30 mouse cellular contexts compared by ENCODE assay signal in the genomic region with DNA sequence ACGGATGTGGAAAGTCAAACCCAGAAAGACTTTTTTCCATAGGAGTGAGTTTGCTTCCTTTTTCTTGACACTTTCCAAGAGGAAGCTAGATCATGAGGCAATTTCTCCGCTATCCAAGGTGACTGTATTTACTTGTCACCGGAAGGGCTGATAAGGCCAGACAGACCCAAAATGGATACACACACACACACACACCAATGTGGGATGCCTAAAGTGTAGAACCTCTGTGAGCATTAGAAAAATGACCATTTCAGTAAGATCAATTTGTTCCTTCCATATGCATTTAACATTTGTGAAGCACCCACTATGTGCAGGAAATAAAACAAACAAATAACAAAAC. TPM values are rescaled to one million over a fixed set of nuclear protein-coding genes. Genes with fewer than 3 reads are reported as not detected.
DNase-seq lines count a peak whose midpoint lies in the region; ATAC-seq and TF ChIP-seq lines count a peak whose summit lies in the region.
"Had no signal": no experiment of that assay in that cellular context is flagged by ENCODE, and none has a peak within 500 bp of the region (broad histone marks: within the 10 kb centered on the region; RNA-seq: fewer than 3 reads in every experiment).

No protein-coding gene starts in this region.

- TF ChIP-seq CTCF in heart, adult 2 months (IDR thresholded peaks at IDR 0.05) = no peak
- no peak for TF ChIP-seq CTCF in MEL (IDR thresholded peaks at IDR 0.05 in 2 of 3, conservative IDR thresholded peaks at IDR 0.05 in 1 of 3; ENCODE audit: control insufficient read depth in 1 of 3, insufficient read depth in 1 of 3, low read depth in 2 of 3, low read length in 3 of 3, poor library complexity in 1 of 3, severe bottlenecking in 1 of 3)
- no peak for TF ChIP-seq CTCF in intestine, postnatal 0 days (IDR thresholded peaks at IDR 0.05; ENCODE audit: low read depth)
- no peak for TF ChIP-seq CTCF in left cerebral cortex, adult 2 months (IDR thresholded peaks at IDR 0.05)

- no peaks in the 10 kb centered on the region for H3K79me2 ChIP-seq in heart, adult 2 months (replicated peaks; ENCODE audit: control insufficient read depth, insufficient read depth, low read length)
- no peaks in the 10 kb centered on the region for H3K79me2 ChIP-seq in MEL (ENCODE audit: control insufficient read depth, insufficient read depth, low read length, poor library complexity)

- no peak for TF ChIP-seq EP300 in heart, adult 2 months (IDR thresholded peaks at IDR 0.05; ENCODE audit: insufficient read depth, low read depth, low read length)
- peak; percentile 49 to 51 for TF ChIP-seq EP300 in MEL (IDR thresholded peaks at IDR 0.05; ENCODE audit: low read depth in 1 of 2, low read length in 2 of 2)

- peak overlapping the region; percentile 68 for H3K4me2 ChIP-seq in heart, embryonic 16.5 days (ENCODE audit: low read depth, low read length)
- peak overlapping the region; percentile 41 for H3K4me2 ChIP-seq in intestine, postnatal 0 days (replicated peaks; ENCODE audit: low read depth)
- H3K4me2 ChIP-seq: midbrain, embryonic 15.5 days; neural tube, embryonic 15.5 days had no signal

- intact Hi-C loops in heart, adult 2 months (cut with DNase I) = no loop called here
- intact Hi-C loops in heart, postnatal 14 days (cut with DNase I) = no loop called here
- intact Hi-C loops in heart, postnatal 10 days (cut with DNase I) = no loop called here
- intact Hi-C loops in left cerebral cortex, adult 2 months (cut with DNase I) = no loop called here

- H3K27ac ChIP-seq in heart, adult 2 months = peak overlapping the region; percentile 89
- H3K27ac ChIP-seq in heart, embryonic 16.5 days (ENCODE audit: low read length) = peak overlapping the region; percentile 99
- H3K27ac ChIP-seq in MEL (ENCODE audit: control insufficient read depth, low read depth, low read length) = peak overlapping the region; percentile 50
- H3K27ac ChIP-seq in intestine, postnatal 0 days (ENCODE audit: low read depth, low read length) = no peak overlapping the region
- H3K27ac ChIP-seq in left cerebral cortex, adult 2 months = no peak overlapping the region
- H3K27ac ChIP-seq: forebrain, embryonic 10.5 days; liver, embryonic 14.5 days; midbrain, embryonic 15.5 days; neural tube, embryonic 15.5 days had no signal

- no peak for TF ChIP-seq RAD21 in MEL (IDR thresholded peaks at IDR 0.05; ENCODE audit: low read depth, low read length)

- H3K9ac ChIP-seq in heart, adult 2 months (ENCODE audit: low read depth, low read length) = peak overlapping the region; percentile 77
- H3K9ac ChIP-seq in heart, embryonic 16.5 days (ENCODE audit: low read length) = peak overlapping the region; percentile 91
- H3K9ac ChIP-seq in MEL (ENCODE audit: control insufficient read depth, low read depth, low read length, poor library complexity, severe bottlenecking) = no peak overlapping the region; the same call in 1 of the 2 replicates
- H3K9ac ChIP-seq in intestine, postnatal 0 days (ENCODE audit: low read depth, low read length) = no peak overlapping the region
- H3K9ac ChIP-seq: liver, embryonic 14.5 days; midbrain, embryonic 15.5 days; neural tube, embryonic 15.5 days had no signal

- H3K27me3 ChIP-seq in heart, adult 2 months (ENCODE audit: control insufficient read depth, insufficient read depth, low read length) = no peaks in the 10 kb centered on the region
- no peaks in the 10 kb centered on the region for H3K27me3 ChIP-seq in heart, embryonic 16.5 days (ENCODE audit: control insufficient read depth, insufficient read depth, low read length)
- H3K27me3 ChIP-seq in MEL (ENCODE audit: control insufficient read depth in 1 of 2, insufficient read depth in 2 of 2, low read length in 2 of 2) = no peaks in the 10 kb centered on the region
- H3K27me3 ChIP-seq in intestine, postnatal 0 days (replicated peaks; ENCODE audit: control insufficient read depth, insufficient read depth, low read length) = no peaks in the 10 kb centered on the region
- H3K27me3 ChIP-seq: midbrain, embryonic 15.5 days; neural tube, embryonic 15.5 days had no signal

- H3K9me3 ChIP-seq in heart, embryonic 16.5 days (replicated peaks; ENCODE audit: control insufficient read depth, low read length) = no peaks in the 10 kb centered on the region
- H3K9me3 ChIP-seq in MEL (replicated peaks; ENCODE audit: insufficient read depth, low read length) = no peaks in the 10 kb centered on the region
- H3K9me3 ChIP-seq in intestine, postnatal 0 days (ENCODE audit: control insufficient read depth) = no peaks in the 10 kb centered on the region
- H3K9me3 ChIP-seq: forebrain, embryonic 10.5 days; G1E; limb, embryonic 10.5 days; midbrain, embryonic 15.5 days; neural tube, embryonic 15.5 days had no signal

- H3K4me1 ChIP-seq in heart, adult 2 months (ENCODE audit: control insufficient read depth, insufficient read depth, low read length) = peaks cover 3% of the 10 kb centered on the region
- H3K4me1 ChIP-seq in heart, embryonic 16.5 days (ENCODE audit: control insufficient read depth, insufficient read depth, low read length) = peaks cover 27% of the 10 kb centered on the region
- H3K4me1 ChIP-seq in MEL (ENCODE audit: control insufficient read depth in 1 of 2, insufficient read depth in 2 of 2, low read length in 2 of 2) = peaks cover 33 to 42% of the 10 kb centered on the region in 2 experiments
- H3K4me1 ChIP-seq in intestine, postnatal 0 days (replicated peaks; ENCODE audit: control insufficient read depth, insufficient read depth, low read length) = no peaks in the 10 kb centered on the region
- H3K4me1 ChIP-seq: midbrain, embryonic 15.5 days; neural tube, embryonic 15.5 days had no signal

- DNase-seq in heart, adult 2 months = no peak
- no peak for DNase-seq in heart, postnatal 14 days
- no peak for DNase-seq in heart, postnatal 10 days
- DNase-seq in MEL (ENCODE audit: low read depth, low spot score) = peak; percentile 55
- DNase-seq in yolk sac, embryonic 10.5 days (ENCODE audit: low spot score) = no peak
- DNase-seq in left cerebral cortex, adult 2 months (ENCODE audit: extremely low spot score in 1 of 2, low spot score in 2 of 2) = no peak
- DNase-seq: cerebellum, adult 8-10 months; kidney, adult 2 months; kidney, postnatal 25 days; lung, postnatal 14 days; right cerebral cortex, postnatal 14 days; spleen, adult 18-20 months had no signal

- peak overlapping the region; percentile 56 for H3K4me3 ChIP-seq in heart, adult 2 months
- peak overlapping the region; percentile 77 for H3K4me3 ChIP-seq in heart, embryonic 16.5 days (ENCODE audit: low read length)
- H3K4me3 ChIP-seq in MEL (ENCODE audit: control insufficient read depth in 1 of 2, insufficient read depth in 1 of 2, low read depth in 2 of 2, low read length in 2 of 2) = no peak overlapping the region
- H3K4me3 ChIP-seq in intestine, postnatal 0 days (ENCODE audit: low read depth, low read length) = peak overlapping the region; percentile 29
- H3K4me3 ChIP-seq in left cerebral cortex, adult 2 months = no peak overlapping the region
- H3K4me3 ChIP-seq: forebrain, embryonic 10.5 days; limb, embryonic 10.5 days; midbrain, embryonic 15.5 days; neural tube, embryonic 15.5 days had no signal

- ATAC-seq in heart, embryonic 16.5 days (replicated peaks; ENCODE audit: extremely low read depth, insufficient read depth, low FRiP score) = no peak
- no peak for ATAC-seq in intestine, postnatal 0 days
- ATAC-seq: CD4-positive, CD25-positive, alpha-beta regulatory T cell, adult 4 months; hindbrain, embryonic 16.5 days; midbrain, embryonic 15.5 days had no signal

- WGBS in heart, adult 2 months = 13% methylated on average over 3 of the region's 3 CpGs
- WGBS in heart, embryonic 16.5 days = 9% methylated on average over 3 of the region's 3 CpGs
- 50% methylated on average over 3 of the region's 3 CpGs for WGBS in intestine, postnatal 0 days

- no peaks in the 10 kb centered on the region for H3K36me3 ChIP-seq in heart, adult 2 months (ENCODE audit: control insufficient read depth, insufficient read depth, low read length)
- H3K36me3 ChIP-seq in heart, embryonic 16.5 days (ENCODE audit: control insufficient read depth, insufficient read depth) = no peaks in the 10 kb centered on the region
- peaks cover 0 to 34% of the 10 kb centered on the region in 2 experiments; a peak in 2 of 4 replicates for H3K36me3 ChIP-seq in MEL (ENCODE audit: control insufficient read depth in 1 of 2, insufficient read depth in 2 of 2, low read length in 2 of 2)
- H3K36me3 ChIP-seq in intestine, postnatal 0 days (ENCODE audit: control insufficient read depth, insufficient read depth) = no peaks in the 10 kb centered on the region
- H3K36me3 ChIP-seq: forebrain, embryonic 10.5 days; limb, embryonic 10.5 days; midbrain, embryonic 15.5 days; neural tube, embryonic 15.5 days had no signal

- TF ChIP-seq POLR2A in heart, adult 2 months (IDR thresholded peaks at IDR 0.05; ENCODE audit: insufficient read depth, low read depth, low read length) = 0 out of 2 replicates have a peak, but pooled peaks have one; percentile 5
- TF ChIP-seq POLR2A in MEL (IDR thresholded peaks at IDR 0.05; ENCODE audit: control insufficient read depth in 1 of 2, insufficient read depth in 1 of 2, low read depth in 1 of 2, low read length in 2 of 2, poor library complexity in 1 of 2) = no peak

RNA-seq across cellular contexts. Expression of gene Popdc2, which starts 1.2 kb away (rescaled TPM):
- 100 to 1,000 TPM; 462 to 476 TPM for total RNA-seq in heart, adult 2 months (2021)
- 695 and 745 TPM in 2 replicates for polyA plus RNA-seq in heart, adult 2 months (2012; rRNA removed)
- 100 to 1,000 TPM; 542 to 580 TPM for total RNA-seq in heart, postnatal 14 days (2021)
- polyA plus RNA-seq in heart, embryonic 16.5 days (2015; fragmentation: Nextera tagmentation; extraction: Ambion mirVana) = 421 and 423 TPM in 2 replicates
- total RNA-seq in heart, postnatal 10 days (2021) = 100 to 1,000 TPM; 675 to 721 TPM
- total RNA-seq in MEL (2012; rRNA removed) = 15.2 and 17.5 TPM in 2 replicates
- polyA plus RNA-seq in MEL (2012; ENCODE audit: insufficient read depth in 1 of 2, insufficient read length in 2 of 2, low read depth in 1 of 2, low replicate concordance in 2 of 2, missing spikeins in 1 of 2) = 10 to 100 TPM in 1 of 2 experiments, not detected in 1; 45.4 TPM
- 16.6 and 16.9 TPM in 2 replicates for polyA plus RNA-seq in intestine, postnatal 0 days (2015; fragmentation: Nextera tagmentation; extraction: Ambion mirVana)
- total RNA-seq in left cerebral cortex, adult 2 months (2021) = 1 to 10 TPM in 1 of 2 experiments, under 1 TPM in 1; 0.51 to 1.5 TPM

RNA-seq across cellular contexts. Expression of gene Gm21987, which starts 16.4 kb away (rescaled TPM):
- total RNA-seq in heart, adult 2 months (2021) = not detected
- not detected in 2 replicates for polyA plus RNA-seq in heart, adult 2 months (2012; rRNA removed)
- total RNA-seq in heart, postnatal 14 days (2021) = 1 to 10 TPM in 1 of 2 experiments, not detected in 1; 1.2 TPM
- polyA plus RNA-seq in heart, embryonic 16.5 days (2015; fragmentation: Nextera tagmentation; extraction: Ambion mirVana) = 2.3 and 4.6 TPM in 2 replicates
- not detected for total RNA-seq in heart, postnatal 10 days (2021)
- total RNA-seq in MEL (2012; rRNA removed) = not detected in 2 replicates
- not detected for polyA plus RNA-seq in MEL (2012; ENCODE audit: insufficient read depth in 1 of 2, insufficient read length in 2 of 2, low read depth in 1 of 2, low replicate concordance in 2 of 2, missing spikeins in 1 of 2)
- 0.38 TPM in 1 of 2 replicates, not detected in the other for polyA plus RNA-seq in intestine, postnatal 0 days (2015; fragmentation: Nextera tagmentation; extraction: Ambion mirVana)
- not detected for total RNA-seq in left cerebral cortex, adult 2 months (2021)
- total RNA-seq: adrenal gland, adult 18-20 months; gastrocnemius, adult 18-20 months; hematopoietic stem cell, adult 5-6 weeks; left cerebral cortex, adult 18-20 months; megakaryocyte-erythroid progenitor cell, adult 5-6 weeks had no signal
- polyA plus RNA-seq: CD4-positive, CD25-positive, alpha-beta regulatory T cell, adult 4 months; forebrain, embryonic 10.5 days; hindbrain, embryonic 16.5 days; kidney, adult 2 months; limb, embryonic 10.5 days; liver, embryonic 14.5 days; midbrain, embryonic 15.5 days; neural tube, embryonic 15.5 days; stomach, embryonic 14.5 days; thymus, postnatal 0 days; urinary bladder, adult 2 months had no signal

RNA-seq across cellular contexts. Expression of gene Cox17, which starts 16.4 kb away (rescaled TPM):
- total RNA-seq in heart, adult 2 months (2021) = 100 to 1,000 TPM; 295 to 358 TPM
- polyA plus RNA-seq in heart, adult 2 months (2012; rRNA removed) = 190 and 221 TPM in 2 replicates
- total RNA-seq in heart, postnatal 14 days (2021) = 100 to 1,000 TPM; 227 to 256 TPM
- 256 and 261 TPM in 2 replicates for polyA plus RNA-seq in heart, embryonic 16.5 days (2015; fragmentation: Nextera tagmentation; extraction: Ambion mirVana)
- total RNA-seq in heart, postnatal 10 days (2021) = 100 to 1,000 TPM; 250 to 263 TPM
- 293 and 295 TPM in 2 replicates for total RNA-seq in MEL (2012; rRNA removed)
- polyA plus RNA-seq in MEL (2012; ENCODE audit: insufficient read depth in 1 of 2, insufficient read length in 2 of 2, low read depth in 1 of 2, low replicate concordance in 2 of 2, missing spikeins in 1 of 2) = 100 to 1,000 TPM in 1 of 2 experiments, not detected in 1; 269 TPM
- 557 and 587 TPM in 2 replicates for polyA plus RNA-seq in intestine, postnatal 0 days (2015; fragmentation: Nextera tagmentation; extraction: Ambion mirVana)
- 100 to 1,000 TPM; 131 to 133 TPM for total RNA-seq in left cerebral cortex, adult 2 months (2021)

RNA-seq across cellular contexts. Expression of gene Maats1, which starts 21.3 kb away (rescaled TPM):
- total RNA-seq in heart, adult 2 months (2021) = not detected
- polyA plus RNA-seq in heart, adult 2 months (2012; rRNA removed) = 0.20 TPM in 1 of 2 replicates, not detected in the other
- under 1 TPM; 0.10 TPM for total RNA-seq in heart, postnatal 14 days (2021)
- 0.12 and 0.50 TPM in 2 replicates for polyA plus RNA-seq in heart, embryonic 16.5 days (2015; fragmentation: Nextera tagmentation; extraction: Ambion mirVana)
- not detected for total RNA-seq in heart, postnatal 10 days (2021)
- total RNA-seq in MEL (2012; rRNA removed) = 0.10 TPM in 1 of 2 replicates, not detected in the other
- under 1 TPM in 1 of 2 experiments, not detected in 1; 0.03 TPM for polyA plus RNA-seq in MEL (2012; ENCODE audit: insufficient read depth in 1 of 2, insufficient read length in 2 of 2, low read depth in 1 of 2, low replicate concordance in 2 of 2, missing spikeins in 1 of 2)
- 0.88 and 1.0 TPM in 2 replicates for polyA plus RNA-seq in intestine, postnatal 0 days (2015; fragmentation: Nextera tagmentation; extraction: Ambion mirVana)
- total RNA-seq in left cerebral cortex, adult 2 months (2021) = 1 to 10 TPM; 1.2 to 1.6 TPM
- total RNA-seq: gastrocnemius, adult 18-20 months; hematopoietic stem cell, adult 5-6 weeks had no signal
- polyA plus RNA-seq: G1E; limb, embryonic 10.5 days; stomach, embryonic 14.5 days had no signal

Comparison
In these comparisons a context has a peak if more than half of its experiments do, and no peak if none do; other contexts are left out.
1. H3K27ac ChIP-seq: peak in heart, adult 2 months (single experiment), heart, embryonic 16.5 days (single experiment) and MEL (single experiment); none in intestine, postnatal 0 days (single experiment) and left cerebral cortex, adult 2 months (single experiment).
2. H3K4me3 ChIP-seq: peak in heart, adult 2 months (single experiment), heart, embryonic 16.5 days (single experiment) and intestine, postnatal 0 days (single experiment); none in MEL (0 of 2) and left cerebral cortex, adult 2 months (single experiment).
3. H3K9ac ChIP-seq: peak in heart, adult 2 months (single experiment) and heart, embryonic 16.5 days (single experiment); none in MEL (single experiment) and intestine, postnatal 0 days (single experiment).
4. RNA of gene Popdc2, which starts 1.2 kb away (total RNA-seq): 675 to 721 TPM in heart, postnatal 10 days, 542 to 580 TPM in heart, postnatal 14 days and 462 to 476 TPM in heart, adult 2 months; 15.2 to 17.5 TPM in MEL and 0.51 to 1.5 TPM in left cerebral cortex, adult 2 months; every median in the first group is over 10 times any median in the second.